Mouse (Mus musculus): ENCODE measurements around the gene Rhox8. TPM values are rescaled to one million over a fixed set of nuclear protein-coding genes. Genes with fewer than 3 reads are reported as not detected.

The Rhox8 gene
- polyA plus RNA-seq (2014; fragmentation: Illumina TruSeq; extraction: RNeasy Lipid Tissue Mini Kit (QIAGEN cat#74804)) = 6.0 TPM

DNA sequence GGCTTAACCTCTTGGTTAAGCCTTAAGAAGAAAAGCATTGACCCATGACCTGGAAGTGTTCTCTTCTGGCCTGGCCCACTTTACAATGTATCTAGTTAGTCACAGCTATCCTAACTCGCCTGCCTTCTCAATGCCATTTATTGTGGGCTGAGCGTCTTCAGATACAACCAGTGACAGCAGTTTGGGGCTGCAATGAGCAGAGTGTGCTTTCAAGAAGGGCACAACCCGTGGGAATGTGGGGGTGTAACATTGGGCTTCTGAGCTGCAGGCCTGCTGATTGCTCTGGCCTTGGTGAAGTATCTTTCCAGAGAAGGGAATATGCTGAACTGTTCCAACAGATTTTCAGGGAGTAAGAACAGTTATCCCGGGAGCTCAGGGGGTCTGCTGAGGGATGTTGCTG lies at the start of gene Rhox8:
Rhox8 (minus strand) TSS at position 101 of the 400 bp plus-strand sequence.

GRCm38 (mm10) chrX:37901670-37902069 lies 22.9 kb upstream of the Rhox8 start, which contains the start of gene Rhox9:
Gene Rhox9, minus strand, starts transcription at chrX:37901770.

DNA sequence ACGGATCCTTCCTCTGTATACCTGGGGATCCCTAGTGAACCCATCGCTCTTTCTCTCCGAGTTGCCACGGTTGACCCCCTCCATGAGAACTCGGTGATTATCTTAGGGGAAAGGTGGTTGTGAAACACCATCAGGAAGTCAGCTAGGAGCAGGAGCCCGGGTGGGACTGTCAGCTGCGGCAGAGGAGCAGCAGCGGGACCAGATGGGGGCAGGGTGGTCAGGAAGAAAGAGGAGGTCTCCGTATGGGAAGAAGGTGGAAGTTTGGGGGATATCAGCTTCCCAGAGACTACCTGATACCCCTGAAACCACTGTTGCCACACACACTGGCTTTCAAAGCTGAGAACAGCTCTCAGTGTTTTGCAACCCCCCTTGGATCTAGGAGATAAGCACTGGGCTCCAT lies 18.4 kb upstream of the Rhox8 start, which contains the start of gene Rhox7b:
Rhox7b (minus strand) TSS at position 101 of the 400 bp plus-strand sequence.

GRCm38 (mm10) chrX:37831386-37831785 lies 47.4 kb downstream of the Rhox8 start, which contains the start of gene Rhox7a:
Gene Rhox7a, plus strand, starts transcription at chrX:37831686.

DNA sequence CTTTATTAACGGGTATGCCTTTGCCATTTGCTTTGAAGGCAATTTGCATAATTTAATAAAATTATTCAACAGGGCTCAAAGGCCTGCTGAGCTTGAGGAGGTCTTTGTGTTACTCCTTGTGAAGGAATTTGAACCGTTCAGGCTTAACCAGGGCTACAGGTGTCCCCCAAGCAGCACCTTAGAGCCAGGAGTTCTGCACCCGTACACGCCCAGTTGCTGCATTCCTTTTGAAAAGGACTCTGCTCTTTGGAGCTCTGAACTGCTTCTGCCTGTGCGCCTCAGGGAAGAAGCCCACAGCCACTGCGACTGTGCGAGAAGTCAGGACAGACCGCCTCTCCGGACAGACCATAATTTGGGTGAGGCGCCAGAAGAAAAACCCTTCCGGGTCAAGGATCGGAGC lies 52.1 kb downstream of the Rhox8 start, which contains the start of gene Rhox6:
Rhox6 (plus strand) TSS at position 301 of the 400 bp plus-strand sequence.

Other genes with a start within 250 kb of the Rhox8 start
- gene Rhox2g, start 235.5 kb downstream of the Rhox8 start, polyA plus RNA-seq (2014; fragmentation: Illumina TruSeq; extraction: RNeasy Lipid Tissue Mini Kit (QIAGEN cat#74804)) = not detected
- not detected for gene Rhox4g, start 227.6 kb downstream of the Rhox8 start, polyA plus RNA-seq (2014; fragmentation: Illumina TruSeq; extraction: RNeasy Lipid Tissue Mini Kit (QIAGEN cat#74804))
- gene Rhox3h, start 210.2 kb downstream of the Rhox8 start, polyA plus RNA-seq (2014; fragmentation: Illumina TruSeq; extraction: RNeasy Lipid Tissue Mini Kit (QIAGEN cat#74804)) = not detected
- gene Rhox2h, start 205.7 kb downstream of the Rhox8 start, polyA plus RNA-seq (2014; fragmentation: Illumina TruSeq; extraction: RNeasy Lipid Tissue Mini Kit (QIAGEN cat#74804)) = not detected
- gene Rhox5, start 74.1 kb downstream of the Rhox8 start, polyA plus RNA-seq (2014; fragmentation: Illumina TruSeq; extraction: RNeasy Lipid Tissue Mini Kit (QIAGEN cat#74804)) = not detected
- gene Rhox6, start 52.0 kb downstream of the Rhox8 start, polyA plus RNA-seq (2014; fragmentation: Illumina TruSeq; extraction: RNeasy Lipid Tissue Mini Kit (QIAGEN cat#74804)) = not detected
- gene Rhox7a, start 47.3 kb downstream of the Rhox8 start, polyA plus RNA-seq (2014; fragmentation: Illumina TruSeq; extraction: RNeasy Lipid Tissue Mini Kit (QIAGEN cat#74804)) = not detected
- gene Rhox7b, start 18.3 kb upstream of the Rhox8 start, polyA plus RNA-seq (2014; fragmentation: Illumina TruSeq; extraction: RNeasy Lipid Tissue Mini Kit (QIAGEN cat#74804)) = not detected
- not detected for gene Rhox9, start 22.8 kb upstream of the Rhox8 start, polyA plus RNA-seq (2014; fragmentation: Illumina TruSeq; extraction: RNeasy Lipid Tissue Mini Kit (QIAGEN cat#74804))
- gene Btg1-ps1, start 139.9 kb upstream of the Rhox8 start, polyA plus RNA-seq (2014; fragmentation: Illumina TruSeq; extraction: RNeasy Lipid Tissue Mini Kit (QIAGEN cat#74804)) = 0.29 TPM
- gene Btg1-ps2, start 164.2 kb upstream of the Rhox8 start, polyA plus RNA-seq (2014; fragmentation: Illumina TruSeq; extraction: RNeasy Lipid Tissue Mini Kit (QIAGEN cat#74804)) = not detected
- not detected for gene Rhox10, start 187.5 kb upstream of the Rhox8 start, polyA plus RNA-seq (2014; fragmentation: Illumina TruSeq; extraction: RNeasy Lipid Tissue Mini Kit (QIAGEN cat#74804))
- not detected for gene Rhox11, start 206.2 kb upstream of the Rhox8 start, polyA plus RNA-seq (2014; fragmentation: Illumina TruSeq; extraction: RNeasy Lipid Tissue Mini Kit (QIAGEN cat#74804))
- gene Rhox12, start 232.0 kb upstream of the Rhox8 start, polyA plus RNA-seq (2014; fragmentation: Illumina TruSeq; extraction: RNeasy Lipid Tissue Mini Kit (QIAGEN cat#74804)) = not detected
- gene Rhox13, start 242.3 kb upstream of the Rhox8 start, polyA plus RNA-seq (2014; fragmentation: Illumina TruSeq; extraction: RNeasy Lipid Tissue Mini Kit (QIAGEN cat#74804)) = not detected

Measured in ovary, adult 10 weeks (tissue).